Mouse (Mus musculus) CH12.LX (cell line): ENCODE measurements around the gene Caprin1. TPM values are rescaled to one million over a fixed set of nuclear protein-coding genes. Genes with fewer than 3 reads are reported as not detected.

Experiments used
- DNase-seq: peaks from one replicate; pipeline ENCODE4 v3.0.0-alpha.2; 2013; ENCODE audit errors: extremely low read depth
- H3K27ac ChIP-seq: 2 replicates; pipeline ENCODE4 v1.5.1; 2012; ENCODE audit warnings: low read depth, mild to moderate bottlenecking, control low read depth, moderate library complexity; ENCODE audit not compliant: insufficient read depth
- H3K27me3 ChIP-seq: replicated peaks from 2 replicates; pipeline ENCODE3; 2012; ENCODE audit warnings: inconsistent platforms
- H3K36me3 ChIP-seq, 2 experiments: replicated peaks in 1 of 2; 2 replicates each; pipeline versions ENCODE3 to v1.6.1; 2012; ENCODE audit warnings: inconsistent platforms in 1 of 2, low read length in 1 of 2, mild to moderate bottlenecking in 1 of 2, mixed read lengths in 1 of 2, moderate library complexity in 1 of 2; ENCODE audit not compliant: control insufficient read depth in 1 of 2, insufficient read depth in 1 of 2
- H3K4me1 ChIP-seq, 2 experiments: 2 replicates each; pipeline ENCODE4 v1.6.1; 2012; ENCODE audit warnings: inconsistent platforms in 1 of 2, moderate library complexity in 1 of 2; ENCODE audit not compliant: insufficient read depth in 2 of 2, control insufficient read depth in 1 of 2
- H3K4me2 ChIP-seq: 2 replicates; pipeline ENCODE4 v1.6.1; 2012; ENCODE audit warnings: low read depth, mild to moderate bottlenecking, control low read depth; ENCODE audit not compliant: poor library complexity, insufficient read depth, severe bottlenecking
- H3K4me3 ChIP-seq, 3 experiments: fragments of 150-350 bp in 1 of 3; sonication (generic) in 1 of 3; replicated peaks in 1 of 3; 2 replicates each; pipeline versions ENCODE3 to v1.5.1; 2011 to 2012; ENCODE audit warnings: low read depth in 2 of 3, low read length in 2 of 3, mild to moderate bottlenecking in 2 of 3, moderate library complexity in 2 of 3, control low read depth in 1 of 3, improper control_type of control experiment in 1 of 3, inconsistent platforms in 1 of 3, mixed read lengths in 1 of 3; ENCODE audit not compliant: poor library complexity in 1 of 3
- H3K79me2 ChIP-seq: replicated peaks from 2 replicates; pipeline ENCODE4 v1.6.1; 2012; ENCODE audit warnings: mild to moderate bottlenecking, moderate library complexity; ENCODE audit not compliant: control insufficient read depth, poor library complexity, insufficient read depth, severe bottlenecking; ENCODE audit errors: extremely low read depth
- H3K9ac ChIP-seq: 2 replicates; pipeline ENCODE4 v1.6.1; 2012; ENCODE audit warnings: low read depth, mild to moderate bottlenecking, control low read depth, moderate library complexity; ENCODE audit not compliant: insufficient read depth
- H3K9me3 ChIP-seq: replicated peaks from 2 replicates; pipeline ENCODE3; 2012; ENCODE audit warnings: low read length, inconsistent platforms, mixed read lengths
- CHD2 ChIP-seq: IDR thresholded peaks from 2 replicates; pipeline ENCODE4 v1.6.1; 2011; ENCODE audit warnings: low read length, improper control_type of control experiment
- HCFC1 ChIP-seq: IDR thresholded peaks from 2 replicates; pipeline ENCODE4 v1.6.1; 2012; ENCODE audit warnings: low read depth, mild to moderate bottlenecking, inconsistent platforms, low read length, improper control_type of control experiment
- JUND ChIP-seq: conservative IDR thresholded peaks from 2 replicates; pipeline ENCODE4 v1.6.1; 2011; ENCODE audit warnings: low read depth, low read length, improper control_type of control experiment
- MAFK ChIP-seq: IDR thresholded peaks from 2 replicates; pipeline ENCODE4 v1.6.1; 2011; ENCODE audit warnings: low read length, improper control_type of control experiment; ENCODE audit not compliant: insufficient replicate concordance
- MEF2A ChIP-seq: IDR thresholded peaks from 2 replicates; pipeline ENCODE4 v1.6.1; 2014; ENCODE audit warnings: low read depth, mild to moderate bottlenecking, inconsistent platforms, low read length, improper control_type of control experiment, borderline replicate concordance
- MYC ChIP-seq: IDR thresholded peaks from 2 replicates; pipeline ENCODE4 v1.6.1; 2011; ENCODE audit warnings: low read depth, mild to moderate bottlenecking, improper control_type of control experiment, low read length
- NRF1 ChIP-seq: IDR thresholded peaks from 2 replicates; pipeline ENCODE4 v1.6.1; 2014; ENCODE audit warnings: low read depth, mild to moderate bottlenecking, inconsistent platforms, low read length, improper control_type of control experiment, moderate library complexity
- TBP ChIP-seq: conservative IDR thresholded peaks from 2 replicates; pipeline ENCODE4 v1.6.1; 2011; ENCODE audit warnings: low read depth, low read length, improper control_type of control experiment
- UBTF ChIP-seq: IDR thresholded peaks from 2 replicates; pipeline ENCODE4 v1.6.1; 2012; ENCODE audit warnings: low read depth, mild to moderate bottlenecking, inconsistent platforms, low read length, improper control_type of control experiment, moderate library complexity
- dilution Hi-C: fragments of 300-500 bp; cut with MboI; formaldehyde crosslinking; loops from 2 replicates; pipeline ENCODE4 v1.14.3; 2020; ENCODE audit warnings: low sequenced_read_pairs; ENCODE audit not compliant: extremely low pct_unique_long_range_greater_than_20kb, extremely low pct_ligation_motif_present
- in situ Hi-C: fragments of 300-500 bp; cut with MboI; formaldehyde crosslinking; loops from 3 replicates; pipeline ENCODE4 v1.14.3; 2019; ENCODE audit warnings: low sequenced_read_pairs, low pct_ligation_motif_present, low pct_unique_long_range_greater_than_20kb, mixed read lengths
- polyA plus RNA-seq: library from polyadenylated mRNA; unstranded; fragments of >175 nt; gene quantifications from 2 replicates; pipeline ENCODE4 v1.2.1, GENCODE M21; 2012; ENCODE audit warnings: low read depth; ENCODE audit not compliant: insufficient read length
- total RNA-seq, 2 experiments: library from RNA; depleted of rRNA; stranded (reverse); fragments of 300-350 nt in 1 of 2; fragments of >200 nt in 1 of 2; gene quantifications; 2 replicates each; pipeline ENCODE4 v1.2.3; 2012 to 2014

Caprin1 gene
- total and polyA plus RNA-seq, 3 experiments, result 217 to 514 (median 410) TPM

DNA sequence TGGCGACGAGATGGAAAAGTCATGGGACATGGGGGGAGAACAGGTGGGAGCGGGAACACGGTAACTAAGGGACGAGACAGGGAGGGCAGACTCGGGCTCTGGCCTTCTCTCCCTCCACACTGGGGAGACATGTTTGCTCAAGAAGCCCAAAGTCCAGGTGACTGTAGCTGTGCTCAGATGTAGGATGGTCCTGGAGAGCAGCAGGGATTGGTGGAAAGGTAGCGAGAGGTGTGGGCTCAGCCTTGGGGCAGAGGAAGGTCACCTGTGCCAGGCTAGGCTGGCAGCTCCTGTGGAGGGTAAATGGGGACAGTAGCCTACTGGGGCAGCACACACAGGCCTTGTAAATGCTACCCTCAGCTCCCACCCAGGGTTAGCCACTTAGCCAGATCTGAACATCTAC is 83.6 kb downstream of the Caprin1 start:
- no peaks in the 10 kb centered on the region for H3K9me3 ChIP-seq
- peaks cover 51 to 99% of the 10 kb centered on the region in 2 experiments for H3K36me3 ChIP-seq
- H3K79me2 ChIP-seq, result no peaks in the 10 kb centered on the region
- H3K4me1 ChIP-seq, result peaks cover 0 to 6% of the 10 kb centered on the region in 2 experiments; a peak in 3 of 4 replicates
- H3K4me3 ChIP-seq, result no peak overlapping the region
- no peak for TF ChIP-seq MAFK
- no peak for TF ChIP-seq JUND
- TF ChIP-seq NRF1, result no peak
- no peak for TF ChIP-seq HCFC1
- no peak for TF ChIP-seq MEF2A
- TF ChIP-seq UBTF, result no peak
- TF ChIP-seq MYC, result no peak
- no peak for TF ChIP-seq TBP
- no peak for TF ChIP-seq CHD2
- DNase-seq, result no peak
- no peak overlapping the region for H3K9ac ChIP-seq
- dilution Hi-C loops, result no loop called here
- no peak overlapping the region for H3K27ac ChIP-seq
- H3K27me3 ChIP-seq, result no peaks in the 10 kb centered on the region
- no peak overlapping the region for H3K4me2 ChIP-seq
- in situ Hi-C loops, result loop anchor here (25.0 kb wide), 1 partner anchor 252 kb away; no protein-coding TSS in a partner anchor

Other genes with a start within 250 kb of the Caprin1 start
- 6.3 and 7.7 TPM in 2 replicates for gene Abtb2, start 231.3 kb downstream of the Caprin1 start, total RNA-seq (2012; rRNA removed)
- gene Abtb2, start 231.3 kb downstream of the Caprin1 start, total RNA-seq (2014; rRNA removed), result 2.4 and 2.9 TPM in 2 replicates
- gene Abtb2, start 231.3 kb downstream of the Caprin1 start, polyA plus RNA-seq, result 3.8 and 3.9 TPM in 2 replicates
- 36.0 and 47.8 TPM in 2 replicates for gene Nat10, start 36.4 kb downstream of the Caprin1 start, total RNA-seq (2012; rRNA removed)
- gene Nat10, start 36.4 kb downstream of the Caprin1 start, total RNA-seq (2014; rRNA removed), result 31.0 and 36.7 TPM in 2 replicates
- 83.6 and 93.0 TPM in 2 replicates for gene Nat10, start 36.4 kb downstream of the Caprin1 start, polyA plus RNA-seq
- gene Lmo2, start 160.3 kb upstream of the Caprin1 start, total RNA-seq (2012; rRNA removed), result 108 and 109 TPM in 2 replicates
- gene Lmo2, start 160.3 kb upstream of the Caprin1 start, total RNA-seq (2014; rRNA removed), result 61.3 and 63.6 TPM in 2 replicates
- 43.3 and 49.6 TPM in 2 replicates for gene Lmo2, start 160.3 kb upstream of the Caprin1 start, polyA plus RNA-seq
- 28.2 and 29.7 TPM in 2 replicates for gene Fbxo3, start 230.1 kb upstream of the Caprin1 start, total RNA-seq (2012; rRNA removed)
- gene Fbxo3, start 230.1 kb upstream of the Caprin1 start, total RNA-seq (2014; rRNA removed), result 63.7 and 67.1 TPM in 2 replicates
- gene Fbxo3, start 230.1 kb upstream of the Caprin1 start, polyA plus RNA-seq, result 29.2 and 38.4 TPM in 2 replicates
- 0.68 and 0.76 TPM in 2 replicates for gene 4931422A03Rik, start 230.7 kb upstream of the Caprin1 start, total RNA-seq (2012; rRNA removed)
- not detected in 2 replicates for gene 4931422A03Rik, start 230.7 kb upstream of the Caprin1 start, total RNA-seq (2014; rRNA removed)
- 0.71 and 2.4 TPM in 2 replicates for gene 4931422A03Rik, start 230.7 kb upstream of the Caprin1 start, polyA plus RNA-seq